Mouse (Mus musculus) heart, embryonic 16.5 days (tissue): ENCODE data around the gene Tigd4. TPM values are rescaled to one million over a fixed set of nuclear protein-coding genes. Genes with fewer than 3 reads are reported as not detected.

ENCODE experiments used
- ATAC-seq: fragments of 200-750 bp; cut with Nextera tagmentation; replicated peaks from 2 replicates; pipeline ENCODE4 v1.8.0; 2017; ENCODE audit warnings: moderate number of reproducible peaks; ENCODE audit not compliant: insufficient read depth, low FRiP score; ENCODE audit errors: extremely low read depth
- H3K27ac ChIP-seq: fragments of 300-500 bp; sonication (generic); 2 replicates; pipeline ENCODE4 v1.5.1; 2014; ENCODE audit warnings: mild to moderate bottlenecking, low read length, control low read depth, moderate library complexity
- H3K27me3 ChIP-seq: fragments of 300-500 bp; sonication (generic); 2 replicates; pipeline ENCODE4 v1.6.1; 2014; ENCODE audit warnings: low read length, mixed read lengths; ENCODE audit not compliant: control insufficient read depth, insufficient read depth
- H3K36me3 ChIP-seq: fragments of 300-500 bp; sonication (generic); 2 replicates; pipeline ENCODE4 v1.6.1; 2014; ENCODE audit not compliant: control insufficient read depth, insufficient read depth
- H3K4me1 ChIP-seq: fragments of 300-500 bp; sonication (generic); 2 replicates; pipeline ENCODE4 v1.6.1; 2014; ENCODE audit warnings: low read length, mixed read lengths; ENCODE audit not compliant: control insufficient read depth, insufficient read depth
- H3K4me2 ChIP-seq: fragments of 300-500 bp; sonication (generic); 2 replicates; pipeline ENCODE4 v1.6.1; 2014; ENCODE audit warnings: low read depth, mild to moderate bottlenecking, control low read depth, low read length
- H3K4me3 ChIP-seq: fragments of 300-500 bp; sonication (generic); 2 replicates; pipeline ENCODE4 v1.5.1; 2014; ENCODE audit warnings: mild to moderate bottlenecking, control low read depth, low read length
- H3K9ac ChIP-seq: fragments of 300-500 bp; sonication (generic); 2 replicates; pipeline ENCODE4 v1.6.1; 2014; ENCODE audit warnings: low read length, control low read depth
- H3K9me3 ChIP-seq: fragments of 300-500 bp; sonication (generic); replicated peaks from 2 replicates; pipeline ENCODE4 v1.6.1; 2016; ENCODE audit warnings: low read length; ENCODE audit not compliant: control insufficient read depth
- WGBS: fragments of 180-500 bp; shearing (Covaris S2); extraction: QIAGEN DNeasy Blood & Tissue Kit; methylation state at CpG from one replicate; pipeline ENCODE4 v1.1.7; 2014; 5-methylcytosine and 5-hydroxymethylcytosine counted together
- polyA plus RNA-seq: library from polyadenylated mRNA; unstranded; fragments of >200 nt; fragmentation: Nextera tagmentation; extraction: Ambion mirVana; gene quantifications from 2 replicates; pipeline ENCODE4 v1.2.1, GENCODE M21; 2015

The Tigd4 gene
- polyA plus RNA-seq, 1 experiment from 2014 or later, result 0.37 TPM

GRCm38 (mm10) chr3:84619725-84620124, 26.4 kb downstream of the Tigd4 start:
- H3K4me2 ChIP-seq, result no peak overlapping the region
- no peaks in the 10 kb centered on the region for H3K36me3 ChIP-seq
- H3K9ac ChIP-seq, result no peak overlapping the region
- no peaks in the 10 kb centered on the region for H3K27me3 ChIP-seq
- 91% methylated on average over 6 of the region's 6 CpGs for WGBS
- H3K4me1 ChIP-seq, result peaks cover 15% of the 10 kb centered on the region
- H3K9me3 ChIP-seq, result no peaks in the 10 kb centered on the region
- H3K4me3 ChIP-seq, result no peak overlapping the region
- no peak for ATAC-seq
- no peak overlapping the region for H3K27ac ChIP-seq

DNA sequence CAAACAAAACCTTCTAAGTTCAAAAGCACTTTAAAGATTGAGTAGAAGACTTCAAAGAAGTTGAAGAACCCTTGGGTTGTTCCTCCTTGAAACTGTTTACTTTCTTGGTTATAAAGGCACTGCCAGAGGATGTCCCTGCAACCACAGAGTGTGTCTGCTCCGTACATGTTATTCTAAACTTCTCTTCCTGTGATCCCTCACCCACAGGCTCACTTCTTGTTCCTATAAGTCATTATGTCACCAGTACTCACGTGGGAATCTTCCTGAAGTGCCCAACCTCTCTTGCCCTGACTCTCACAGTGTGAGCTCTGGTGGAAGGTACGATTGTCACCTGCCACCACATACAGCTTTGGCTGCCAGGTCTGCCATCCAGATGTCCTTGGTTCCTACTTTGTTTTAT, 28.7 kb downstream of the Tigd4 start:
- Histone ChIP-seq H3K9ac (no peak overlapping the region), H3K9me3 (no peaks in the 10 kb centered on the region), H3K4me2 (no peak overlapping the region), H3K27me3 (no peaks in the 10 kb centered on the region), H3K27ac (no peak overlapping the region), H3K36me3 (no peaks in the 10 kb centered on the region), H3K4me1 (peaks cover 24% of the 10 kb centered on the region), H3K4me3 (no peak overlapping the region)
- 52% methylated on average over 3 of the region's 3 CpGs for WGBS
- no peak for ATAC-seq

GRCm38 (mm10) chr3:84631586-84631985, 38.2 kb downstream of the Tigd4 start:
- Histone ChIP-seq H3K4me3 (no peak overlapping the region), H3K9ac (no peak overlapping the region), H3K27ac (no peak overlapping the region), H3K4me1 (peaks cover 6% of the 10 kb centered on the region; the same call in 1 of the 2 replicates), H3K36me3 (no peaks in the 10 kb centered on the region), H3K9me3 (no peaks in the 10 kb centered on the region), H3K4me2 (no peak overlapping the region), H3K27me3 (no peaks in the 10 kb centered on the region)
- no peak for ATAC-seq
- WGBS, result 96% methylated on average over 9 of the region's 9 CpGs

- Histone ChIP-seq H3K4me3 (no peak overlapping the region), H3K36me3 (no peaks in the 10 kb centered on the region), H3K9me3 (no peaks in the 10 kb centered on the region), H3K4me2 (no peak overlapping the region), H3K9ac (no peak overlapping the region), H3K4me1 (peaks cover 20% of the 10 kb centered on the region), H3K27ac (peak overlapping the region; percentile 56), H3K27me3 (no peaks in the 10 kb centered on the region)
- peak; percentile 82 for ATAC-seq
- 35% methylated on average over 6 of the region's 6 CpGs for WGBS
These were observed 43.7 kb downstream of the Tigd4 start for GRCm38 (mm10) chr3:84637095-84637494.

- 60% methylated on average over 12 of the region's 12 CpGs for WGBS
- no peak for ATAC-seq
- H3K4me2 ChIP-seq, result no peak overlapping the region
These were observed 44.7 kb downstream of the Tigd4 start for GRCm38 (mm10) chr3:84637890-84638578.

DNA sequence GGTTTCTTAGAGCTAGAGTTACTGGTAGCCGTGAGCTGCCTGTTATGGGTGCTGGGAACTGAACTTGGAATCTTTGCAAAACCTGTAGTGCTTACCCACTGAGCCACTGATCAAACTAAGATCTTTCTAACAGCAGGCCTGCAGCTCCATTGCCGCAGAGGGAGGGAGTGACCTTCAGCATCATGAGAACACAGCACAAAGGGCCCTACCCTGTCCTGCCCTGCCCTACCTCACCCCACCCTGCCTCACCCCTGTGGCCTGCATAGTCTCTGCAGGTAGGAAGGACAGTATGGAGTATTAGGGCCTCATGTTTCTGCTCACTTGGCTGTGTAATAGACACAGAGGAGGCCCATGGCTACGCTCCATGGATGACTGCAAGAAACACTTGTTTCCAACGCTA, 45.5 kb downstream of the Tigd4 start:
- Histone ChIP-seq H3K4me3 (no peak overlapping the region), H3K4me2 (no peak overlapping the region), H3K4me1 (peaks cover 20% of the 10 kb centered on the region), H3K9me3 (no peaks in the 10 kb centered on the region), H3K27ac (no peak overlapping the region), H3K9ac (no peak overlapping the region), H3K27me3 (no peaks in the 10 kb centered on the region), H3K36me3 (no peaks in the 10 kb centered on the region)
- 75% methylated on average over 4 of the region's 4 CpGs for WGBS
- no peak for ATAC-seq

More at GRCm38 (mm10) chr3:84637890-84638578, 44.7 kb downstream of the Tigd4 start:
- Histone ChIP-seq H3K36me3 (no peaks in the 10 kb centered on the region), H3K27me3 (no peaks in the 10 kb centered on the region), H3K4me1 (peaks cover 20% of the 10 kb centered on the region), H3K4me3 (no peak overlapping the region), H3K9ac (no peak overlapping the region), H3K27ac (no peak overlapping the region), H3K9me3 (no peaks in the 10 kb centered on the region)

DNA sequence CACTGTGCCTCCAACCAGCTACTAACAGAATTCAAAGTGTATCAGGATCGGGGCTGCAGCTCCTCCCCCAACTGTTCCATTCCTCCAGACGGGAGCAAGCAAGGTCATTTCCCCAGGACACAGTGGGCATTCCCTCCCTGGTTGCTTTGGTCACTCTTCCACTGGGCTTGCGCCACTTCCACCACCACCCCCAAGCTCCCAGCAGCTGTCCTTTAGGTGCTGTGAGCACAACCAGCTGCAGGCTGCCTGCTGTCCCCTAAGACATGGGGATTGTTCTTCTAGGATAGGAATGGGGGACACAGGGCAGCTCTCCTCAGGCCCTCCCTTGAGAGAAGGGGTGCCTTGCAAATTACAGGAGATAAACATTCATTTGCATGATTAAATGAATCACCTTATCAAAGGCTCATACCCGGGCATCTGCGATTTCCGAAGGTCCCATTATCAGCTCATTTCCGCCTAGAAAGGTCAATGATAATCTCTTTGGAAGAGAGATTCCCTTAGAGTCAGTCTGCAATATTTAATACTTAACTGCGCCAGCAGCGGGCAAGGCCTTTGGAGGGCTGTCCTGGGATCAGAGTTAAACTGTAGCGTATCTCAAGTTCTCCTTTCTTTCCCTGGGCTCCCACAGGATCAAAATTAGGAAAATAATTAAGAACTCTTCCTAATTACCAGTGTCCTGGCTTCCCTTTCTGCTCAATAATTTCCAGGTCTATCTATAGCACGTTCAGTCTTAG, 46.6 kb downstream of the Tigd4 start:
- Histone ChIP-seq H3K27me3 (no peaks in the 10 kb centered on the region), H3K27ac (peak overlapping the region; percentile 46), H3K4me3 (no peak overlapping the region), H3K4me1 (peaks cover 20% of the 10 kb centered on the region), H3K9ac (no peak overlapping the region; the same call in 1 of the 2 replicates), H3K36me3 (no peaks in the 10 kb centered on the region), H3K9me3 (no peaks in the 10 kb centered on the region), H3K4me2 (no peak overlapping the region)
- no peak; the same call in 1 of the 2 replicates for ATAC-seq
- WGBS, result 39% methylated on average over 11 of the region's 11 CpGs

DNA sequence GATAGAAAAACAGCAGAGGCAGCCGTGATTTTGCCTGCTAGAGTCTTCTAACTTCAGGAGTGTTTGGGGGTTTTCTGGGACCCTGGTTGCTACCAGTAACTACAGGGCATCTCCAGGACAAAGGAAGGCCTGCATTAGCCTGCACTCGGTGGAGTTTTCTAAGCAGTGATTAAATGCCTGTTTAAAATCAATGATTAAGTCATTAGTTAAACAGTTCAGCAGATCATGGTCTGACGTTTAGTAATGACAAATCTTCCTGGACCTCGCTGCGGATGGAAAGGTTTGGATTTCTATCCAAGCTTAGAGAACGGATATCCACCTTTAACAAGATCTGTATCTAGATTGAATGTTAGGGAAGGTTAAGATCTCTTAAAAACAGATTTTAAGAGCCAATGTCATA, 47.2 kb downstream of the Tigd4 start:
- Histone ChIP-seq H3K36me3 (no peaks in the 10 kb centered on the region), H3K9me3 (no peaks in the 10 kb centered on the region), H3K4me1 (peaks cover 20% of the 10 kb centered on the region), H3K27me3 (no peaks in the 10 kb centered on the region), H3K4me2 (no peak overlapping the region), H3K9ac (no peak overlapping the region), H3K4me3 (no peak overlapping the region), H3K27ac (no peak overlapping the region)
- 67% methylated on average over 6 of the region's 6 CpGs for WGBS
- no peak for ATAC-seq

- WGBS, result 82% methylated on average over 2 of the region's 2 CpGs
- peaks cover 20% of the 10 kb centered on the region for H3K4me1 ChIP-seq
- H3K27ac ChIP-seq, result no peak overlapping the region
- H3K4me3 ChIP-seq, result no peak overlapping the region
- H3K9ac ChIP-seq, result no peak overlapping the region
- H3K9me3 ChIP-seq, result no peaks in the 10 kb centered on the region
- no peaks in the 10 kb centered on the region for H3K27me3 ChIP-seq
- no peaks in the 10 kb centered on the region for H3K36me3 ChIP-seq
- H3K4me2 ChIP-seq, result no peak overlapping the region
- ATAC-seq, result no peak
These were observed 48.0 kb downstream of the Tigd4 start for GRCm38 (mm10) chr3:84641391-84641790.
